Comparison of ENCODE assay signal across 9 mouse cellular contexts in the genomic region with DNA sequence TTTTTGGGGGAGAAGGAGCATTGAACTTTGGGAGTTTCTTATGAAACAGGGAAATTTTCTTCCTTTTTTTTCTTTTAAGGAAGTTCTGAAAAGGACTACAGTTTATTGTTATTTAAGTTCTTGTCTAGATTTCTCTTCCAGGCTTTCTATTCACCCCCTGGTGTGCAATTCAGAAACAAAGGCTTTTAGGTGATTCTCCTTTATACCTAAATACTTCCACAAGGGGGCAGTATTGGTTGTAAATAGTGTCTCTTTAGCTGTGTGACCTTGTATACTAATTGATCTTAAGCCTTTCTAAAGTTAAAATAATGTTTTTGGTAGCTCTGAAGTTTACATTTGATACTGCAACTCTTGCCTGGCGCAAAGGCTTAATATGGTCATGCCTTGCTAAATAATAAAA. TPM values are rescaled to one million over a fixed set of nuclear protein-coding genes. Genes with fewer than 3 reads are reported as not detected.
DNase-seq lines count a peak whose midpoint lies in the region; ATAC-seq and TF ChIP-seq lines count a peak whose summit lies in the region.
"Had no signal": no experiment of that assay in that cellular context is flagged by ENCODE, and none has a peak within 500 bp of the region (broad histone marks: within the 10 kb centered on the region; RNA-seq: fewer than 3 reads in every experiment).

No protein-coding gene starts in this region.

- TF ChIP-seq EP300 in heart, adult 2 months (IDR thresholded peaks at IDR 0.05; ENCODE audit: insufficient read depth, low read depth, low read length): no peak

- H3K4me3 ChIP-seq in heart, adult 2 months: peak overlapping the region; percentile 26; the same call in 1 of the 2 replicates
- no peak overlapping the region for H3K4me3 ChIP-seq in thymus, adult 2 months (ENCODE audit: control insufficient read depth, insufficient read depth, low read length)
- H3K4me3 ChIP-seq: limb, embryonic 12.5 days had no signal

- peaks cover 6% of the 10 kb centered on the region for H3K79me2 ChIP-seq in heart, adult 2 months (replicated peaks; ENCODE audit: control insufficient read depth, insufficient read depth, low read length)

- no peak for TF ChIP-seq POLR2A in heart, adult 2 months (IDR thresholded peaks at IDR 0.05; ENCODE audit: insufficient read depth, low read depth, low read length)
- TF ChIP-seq POLR2A in thymus, adult 2 months (IDR thresholded peaks at IDR 0.05; ENCODE audit: control insufficient read depth, extremely low read depth, insufficient read depth, low read length, poor library complexity): no peak

- peak overlapping the region; percentile 12; the same call in 1 of the 2 replicates for H3K27ac ChIP-seq in heart, adult 2 months
- H3K27ac ChIP-seq in thymus, adult 2 months (ENCODE audit: control insufficient read depth, insufficient read depth, low read length): no peak overlapping the region
- H3K27ac ChIP-seq: limb, embryonic 12.5 days had no signal

- peaks cover 34% of the 10 kb centered on the region for H3K36me3 ChIP-seq in heart, adult 2 months (ENCODE audit: control insufficient read depth, insufficient read depth, low read length)
- H3K36me3 ChIP-seq in thymus, adult 2 months (ENCODE audit: control insufficient read depth, insufficient read depth, low read length): no peaks in the 10 kb centered on the region

- WGBS in heart, adult 2 months: 57% methylated on average over 1 of the region's 1 CpGs
- 56% methylated on average over 1 of the region's 1 CpGs for WGBS in thymus, adult 2 months

- intact Hi-C loops in heart, adult 2 months (cut with DNase I): loop anchor here (2.0 to 10.0 kb wide), 4 partner anchors 15 to 589 kb away; partner anchors contain the start of gene Imp3
- intact Hi-C loops in heart, postnatal 14 days (cut with DNase I): loop anchor here (2.0 kb wide), 1 partner anchor 131 kb away; no protein-coding TSS in a partner anchor

- peak; percentile 93 for TF ChIP-seq CTCF in heart, adult 2 months (IDR thresholded peaks at IDR 0.05)
- TF ChIP-seq CTCF in thymus, adult 2 months (IDR thresholded peaks at IDR 0.05; ENCODE audit: borderline replicate concordance, control insufficient read depth, extremely low read depth, insufficient read depth, low read length, poor library complexity): no peak

- no peak for DNase-seq in heart, adult 2 months
- no peak for DNase-seq in heart, postnatal 14 days
- DNase-seq in lung, postnatal 36 days: peak; percentile 65
- DNase-seq in lung, adult 18-20 months: no peak
- peak; percentile 69 for DNase-seq in retina, embryonic 14.5 days (ENCODE audit: low spot score)
- DNase-seq in left cerebral cortex, adult 9 months (ENCODE audit: low spot score in 2 of 2): no peak
- no peak for DNase-seq in thymus, adult 2 months

- peaks cover 9% of the 10 kb centered on the region for H3K4me1 ChIP-seq in heart, adult 2 months (ENCODE audit: control insufficient read depth, insufficient read depth, low read length)
- peaks cover 9% of the 10 kb centered on the region for H3K4me1 ChIP-seq in thymus, adult 2 months (replicated peaks; ENCODE audit: control insufficient read depth, insufficient read depth, low read length)

- no peaks in the 10 kb centered on the region for H3K27me3 ChIP-seq in heart, adult 2 months (ENCODE audit: control insufficient read depth, insufficient read depth, low read length)
- H3K27me3 ChIP-seq in thymus, adult 2 months (ENCODE audit: control insufficient read depth, insufficient read depth, low read length): no peaks in the 10 kb centered on the region
- H3K27me3 ChIP-seq: limb, embryonic 12.5 days had no signal

- peak; percentile 35; the same call in 1 of the 2 replicates for ATAC-seq in common myeloid progenitor, adult 5-6 weeks (replicated peaks; ENCODE audit: low read depth, poor library complexity, severe bottlenecking)

- H3K9ac ChIP-seq in heart, adult 2 months (ENCODE audit: low read depth, low read length): no peak overlapping the region
- H3K9ac ChIP-seq: limb, embryonic 12.5 days had no signal

RNA-seq across cellular contexts. Expression of gene Cox5a, which starts 2.7 kb away (rescaled TPM):
- total RNA-seq in heart, adult 2 months (2021): 1,000 to 10,000 TPM; 2,350 to 2,717 TPM
- 1,522 and 1,780 TPM in 2 replicates for polyA plus RNA-seq in heart, adult 2 months (2012; rRNA removed)
- total RNA-seq in heart, postnatal 14 days (2021): 1,000 to 10,000 TPM; 2,287 to 2,318 TPM
- 86.5 and 107 TPM in 2 replicates for total RNA-seq in common myeloid progenitor, adult 5-6 weeks (2017)
- polyA plus RNA-seq in thymus, adult 2 months (2012; rRNA removed): 376 and 397 TPM in 2 replicates

RNA-seq across cellular contexts. Expression of gene Fam219b, which starts 13.6 kb away (rescaled TPM):
- 1 to 10 TPM; 8.1 to 8.3 TPM for total RNA-seq in heart, adult 2 months (2021)
- 3.1 and 4.7 TPM in 2 replicates for polyA plus RNA-seq in heart, adult 2 months (2012; rRNA removed)
- total RNA-seq in heart, postnatal 14 days (2021): 1 to 10 TPM; 5.0 to 5.9 TPM
- 12.2 and 13.6 TPM in 2 replicates for total RNA-seq in common myeloid progenitor, adult 5-6 weeks (2017)
- polyA plus RNA-seq in thymus, adult 2 months (2012; rRNA removed): 9.8 and 10.4 TPM in 2 replicates

RNA-seq across cellular contexts. Expression of gene Rpp25, which starts 19.9 kb away (rescaled TPM):
- 1 to 10 TPM; 1.6 TPM for total RNA-seq in heart, adult 2 months (2021)
- polyA plus RNA-seq in heart, adult 2 months (2012; rRNA removed): 2.1 TPM in 2 replicates
- total RNA-seq in heart, postnatal 14 days (2021): 1 to 10 TPM; 1.5 to 1.8 TPM
- not detected in 2 replicates for total RNA-seq in common myeloid progenitor, adult 5-6 weeks (2017)
- polyA plus RNA-seq in thymus, adult 2 months (2012; rRNA removed): 0.26 and 0.75 TPM in 2 replicates

RNA-seq across cellular contexts. Expression of gene Mpi, which starts 28.8 kb away (rescaled TPM):
- total RNA-seq in heart, adult 2 months (2021): 100 to 1,000 TPM; 119 to 132 TPM
- polyA plus RNA-seq in heart, adult 2 months (2012; rRNA removed): 146 and 266 TPM in 2 replicates
- 100 to 1,000 TPM; 162 to 176 TPM for total RNA-seq in heart, postnatal 14 days (2021)
- 10.7 and 14.5 TPM in 2 replicates for total RNA-seq in common myeloid progenitor, adult 5-6 weeks (2017)
- polyA plus RNA-seq in thymus, adult 2 months (2012; rRNA removed): 39.1 and 54.3 TPM in 2 replicates

RNA-seq across cellular contexts. Expression of gene Scamp2, which starts 37.0 kb away (rescaled TPM):
- 10 to 100 TPM; 25.7 to 26.7 TPM for total RNA-seq in heart, adult 2 months (2021)
- polyA plus RNA-seq in heart, adult 2 months (2012; rRNA removed): 43.9 and 54.8 TPM in 2 replicates
- total RNA-seq in heart, postnatal 14 days (2021): 10 to 100 TPM; 28.0 to 32.7 TPM
- 19.2 and 24.9 TPM in 2 replicates for total RNA-seq in common myeloid progenitor, adult 5-6 weeks (2017)
- 117 and 134 TPM in 2 replicates for polyA plus RNA-seq in thymus, adult 2 months (2012; rRNA removed)

Comparison
In these comparisons a context has a peak if more than half of its experiments do, and no peak if none do; other contexts are left out.
1. DNase-seq: peak in lung, postnatal 36 days (single experiment) and retina, embryonic 14.5 days (single experiment); none in heart, adult 2 months (0 of 2), heart, postnatal 14 days (0 of 2), lung, adult 18-20 months (0 of 2), left cerebral cortex, adult 9 months (0 of 2) and thymus, adult 2 months (single experiment).
2. RNA of gene Cox5a, which starts 2.7 kb away (total RNA-seq): 2,350 to 2,717 TPM in heart, adult 2 months and 2,287 to 2,318 TPM in heart, postnatal 14 days; 86.5 to 107 TPM in common myeloid progenitor, adult 5-6 weeks; every median in the first group is over 10 times any median in the second.